Mouse (Mus musculus): Measurements from ENCODE around the gene Pla1a. TPM values are rescaled to one million over a fixed set of nuclear protein-coding genes. Genes with fewer than 3 reads are reported as not detected.

The Pla1a gene
- polyA plus RNA-seq, 1 experiment from 2014 or later = 2.8 TPM

DNA sequence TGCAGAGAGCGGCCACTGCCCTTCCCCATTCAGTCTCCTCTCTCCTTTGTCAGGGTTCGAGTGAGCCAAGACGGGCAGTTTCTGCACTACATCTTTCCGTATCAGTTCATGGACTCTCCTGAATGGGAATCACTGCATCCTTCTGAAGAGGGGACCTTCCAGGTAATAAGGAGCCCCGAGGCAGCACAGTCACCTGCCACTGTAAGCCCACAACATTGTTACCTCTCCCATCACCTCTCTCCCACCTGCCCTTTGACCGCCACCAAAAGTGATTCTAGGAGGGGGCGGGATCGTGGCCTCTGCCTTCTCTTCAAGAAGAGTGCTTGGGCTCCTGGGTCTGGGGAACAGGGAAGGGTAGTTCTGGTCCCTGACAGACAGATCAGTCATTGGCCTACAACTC is 63.5 kb downstream of the Pla1a start:
- no peak for DNase-seq (ENCODE audit: low spot score)

DNA sequence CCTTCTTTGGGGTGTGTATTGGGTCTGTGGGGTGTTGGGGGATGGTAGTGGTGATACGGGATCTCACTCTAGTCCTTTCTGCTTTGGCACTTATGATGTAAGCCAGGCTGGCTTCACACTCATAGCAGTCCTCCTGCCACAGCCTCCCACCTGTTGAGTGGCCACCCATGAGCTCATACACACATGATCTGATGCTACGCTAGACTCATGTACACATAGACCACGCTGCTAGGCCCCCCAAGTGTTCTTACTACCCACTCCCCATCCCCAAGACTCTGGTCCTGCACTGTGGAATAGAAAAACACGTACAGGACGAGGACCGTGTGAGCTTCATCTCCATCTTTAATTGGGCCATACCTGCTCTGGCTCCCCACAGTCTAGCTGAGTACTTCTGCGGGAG is 63.9 kb downstream of the Pla1a start:
- no peak for DNase-seq (ENCODE audit: low spot score)

DNA sequence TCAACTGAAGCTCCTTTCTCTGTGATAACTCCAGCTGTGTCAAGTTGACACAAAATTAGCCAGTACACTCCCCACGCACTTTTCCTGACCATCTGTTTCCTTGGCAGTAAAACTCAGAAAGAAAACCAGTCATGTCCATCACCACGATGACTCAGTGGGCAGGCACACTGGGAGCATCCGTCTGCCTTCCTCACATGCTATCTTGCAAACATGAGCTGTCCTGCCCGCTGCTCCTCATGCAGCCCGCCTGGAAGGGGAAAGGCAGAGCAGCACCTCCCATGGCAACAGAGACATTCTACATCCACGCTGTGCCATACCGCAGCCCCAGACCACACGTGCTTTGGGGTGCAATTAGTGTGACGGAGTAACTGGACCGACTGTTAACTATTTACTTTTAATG is 64.6 kb downstream of the Pla1a start:
- DNase-seq (ENCODE audit: low spot score) = no peak

DNA sequence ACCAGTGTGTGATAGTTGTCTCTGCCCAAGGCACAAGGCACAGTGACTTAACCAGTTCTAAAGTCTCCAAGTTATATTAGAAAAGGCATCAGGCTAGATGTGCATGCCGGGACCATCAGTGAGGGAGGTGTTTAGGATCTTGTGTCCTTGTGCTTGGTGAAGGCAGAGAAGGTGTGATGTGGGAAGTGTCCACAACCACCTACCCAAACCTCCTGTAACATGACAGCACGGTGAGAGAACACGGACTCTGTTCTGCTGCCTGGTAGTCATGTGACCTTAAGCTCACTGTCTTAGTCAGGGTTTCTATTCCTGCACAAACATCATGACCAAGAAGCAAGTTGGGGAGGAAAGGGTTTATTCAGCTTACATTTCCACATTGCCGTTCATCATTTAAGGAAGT is 66.7 kb downstream of the Pla1a start:
- DNase-seq (ENCODE audit: low spot score) = no peak

DNA sequence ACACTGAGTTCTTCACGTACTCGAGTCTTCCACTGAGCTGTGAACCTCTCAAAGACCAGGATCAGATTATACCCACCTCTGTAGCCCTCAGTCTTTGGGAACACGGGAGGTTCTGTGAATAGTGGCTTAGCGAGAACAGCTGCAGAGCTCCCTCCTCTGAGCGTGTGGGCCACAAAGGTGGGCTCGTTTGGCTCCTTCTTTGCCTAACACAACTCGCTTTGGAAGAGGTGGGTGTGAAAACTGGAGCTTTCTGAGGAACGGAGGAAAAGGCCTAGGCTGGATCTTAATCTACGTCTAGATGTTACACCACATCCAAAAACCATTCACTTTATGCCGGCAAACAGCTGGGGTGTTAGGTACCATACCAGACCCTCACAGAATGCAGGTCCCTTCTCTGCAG is 67.6 kb downstream of the Pla1a start:
- DNase-seq (ENCODE audit: low spot score) = no peak

DNA sequence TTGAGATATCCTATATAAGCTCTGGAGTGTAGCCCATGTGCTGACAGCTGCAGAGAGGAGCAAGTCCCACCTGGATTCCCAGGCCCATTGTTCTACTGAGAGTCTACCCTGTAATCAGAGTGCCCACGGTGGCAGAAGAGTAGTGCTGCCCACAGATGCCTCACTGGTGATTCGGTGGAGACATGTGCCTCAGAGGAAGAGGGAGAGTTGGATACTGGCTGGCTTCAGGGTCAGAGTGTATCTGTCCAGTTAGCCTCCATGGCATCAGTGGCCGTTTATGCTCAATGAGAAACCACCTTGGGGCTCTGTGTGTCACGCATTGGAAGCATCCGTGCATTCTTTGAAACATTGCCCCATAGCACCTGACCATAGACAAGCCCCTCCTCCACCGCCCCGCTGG is 69.3 kb downstream of the Pla1a start:
- DNase-seq (ENCODE audit: low spot score) = no peak

DNA sequence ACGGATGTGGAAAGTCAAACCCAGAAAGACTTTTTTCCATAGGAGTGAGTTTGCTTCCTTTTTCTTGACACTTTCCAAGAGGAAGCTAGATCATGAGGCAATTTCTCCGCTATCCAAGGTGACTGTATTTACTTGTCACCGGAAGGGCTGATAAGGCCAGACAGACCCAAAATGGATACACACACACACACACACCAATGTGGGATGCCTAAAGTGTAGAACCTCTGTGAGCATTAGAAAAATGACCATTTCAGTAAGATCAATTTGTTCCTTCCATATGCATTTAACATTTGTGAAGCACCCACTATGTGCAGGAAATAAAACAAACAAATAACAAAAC is 69.7 kb downstream of the Pla1a start:
- DNase-seq (ENCODE audit: low spot score) = no peak

DNA sequence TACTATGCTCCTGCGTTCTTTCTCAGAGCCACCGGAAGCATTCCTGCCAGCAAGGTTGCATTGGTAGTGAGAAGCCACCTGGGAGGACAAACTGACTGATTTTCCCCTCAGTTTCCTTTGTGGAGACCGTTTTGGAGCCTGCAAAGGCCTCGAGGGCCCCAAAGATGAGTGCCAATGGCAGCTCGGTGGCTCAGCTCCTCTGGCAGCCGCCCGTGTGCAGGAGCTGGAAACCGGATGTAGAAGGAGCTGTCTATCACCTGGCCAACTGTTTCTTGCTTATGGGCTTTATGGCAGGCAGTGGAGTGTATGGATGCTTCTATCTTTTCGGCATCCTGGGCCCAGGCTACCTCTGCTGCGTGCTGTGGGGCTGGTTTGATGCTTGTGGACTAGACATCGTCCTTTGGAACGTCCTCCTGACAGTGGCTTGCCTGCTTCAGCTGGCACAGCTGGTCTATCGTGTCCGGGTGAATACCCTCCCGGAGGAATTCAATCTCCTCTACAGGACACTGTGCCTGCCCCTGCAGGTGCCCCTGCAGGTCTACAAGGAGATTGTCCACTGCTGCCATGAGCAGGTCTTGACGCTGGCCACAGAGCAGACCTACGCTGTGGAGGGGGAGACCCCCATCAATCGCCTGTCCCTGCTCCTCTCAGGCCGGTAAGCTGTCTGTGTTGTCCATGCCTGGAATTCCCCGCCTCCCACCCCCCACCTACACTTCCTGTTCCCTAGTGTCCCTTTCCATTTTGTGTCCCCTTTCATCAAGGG is 70.3 kb downstream of the Pla1a start:
- no peak for DNase-seq (ENCODE audit: low spot score)

DNA sequence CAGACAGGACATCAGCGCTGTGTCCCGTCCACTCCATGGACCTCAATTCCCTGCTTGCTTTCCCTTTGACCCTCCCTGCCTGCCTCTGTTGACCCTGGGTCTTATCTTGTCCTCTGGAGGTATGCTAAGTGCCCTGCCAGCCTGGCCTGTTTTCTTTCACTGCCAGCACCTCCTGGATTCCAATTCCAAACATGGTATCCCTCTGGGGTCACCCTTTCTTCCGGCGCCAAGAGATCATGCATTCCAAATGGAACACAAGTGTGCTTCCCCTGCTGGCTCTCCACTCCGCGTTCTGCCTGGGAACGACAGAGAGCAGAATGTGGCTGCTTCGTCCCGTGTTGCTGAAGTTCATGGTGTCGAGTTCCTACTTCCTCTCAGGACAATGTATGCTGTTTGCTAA is 71.0 kb downstream of the Pla1a start, which contains the start of gene Popdc2:
Gene Popdc2 (plus strand): TSS at position 277 of the 400 bp plus-strand sequence.
- no peak for DNase-seq (ENCODE audit: low spot score)

DNA sequence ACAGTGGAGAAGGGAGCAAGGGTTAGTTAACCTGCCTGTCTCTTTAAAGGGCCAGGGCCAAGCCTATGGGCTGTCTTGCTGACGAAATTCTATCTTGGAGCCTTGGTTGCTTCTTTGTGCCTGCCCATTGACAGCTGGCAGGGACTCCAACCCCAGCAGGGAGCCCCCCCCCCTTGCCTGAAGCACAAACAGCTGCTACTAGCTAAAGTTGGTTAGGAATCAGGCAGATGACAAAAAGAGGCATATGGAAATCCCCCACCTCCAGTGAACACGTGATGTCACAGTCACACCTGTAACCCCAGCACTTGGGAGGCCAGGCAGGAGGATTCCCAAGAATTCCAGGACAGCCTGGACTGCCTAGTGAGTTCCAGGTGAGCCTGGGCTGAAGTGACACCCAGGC is 72.6 kb downstream of the Pla1a start:
- no peak for DNase-seq (ENCODE audit: low spot score)

DNA sequence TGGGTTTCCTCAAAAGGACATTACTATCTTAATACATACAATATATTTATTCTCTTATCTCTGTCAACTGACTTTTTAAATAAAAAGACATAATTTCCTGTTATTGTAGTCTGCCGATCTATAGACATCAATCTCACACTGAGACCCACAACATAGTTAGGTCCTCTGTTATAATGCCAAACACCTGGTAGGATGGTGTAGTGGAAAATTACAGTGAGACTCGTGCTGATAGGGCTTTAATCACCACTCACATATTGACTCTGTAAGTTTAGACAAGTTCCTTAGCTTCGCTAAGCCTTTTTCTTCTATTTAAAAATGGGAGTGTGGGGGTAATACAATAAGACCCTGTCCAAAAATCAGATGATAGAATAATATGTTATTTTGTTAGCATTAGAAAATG is 73.1 kb downstream of the Pla1a start:
- no peak for DNase-seq (ENCODE audit: low spot score)

DNA sequence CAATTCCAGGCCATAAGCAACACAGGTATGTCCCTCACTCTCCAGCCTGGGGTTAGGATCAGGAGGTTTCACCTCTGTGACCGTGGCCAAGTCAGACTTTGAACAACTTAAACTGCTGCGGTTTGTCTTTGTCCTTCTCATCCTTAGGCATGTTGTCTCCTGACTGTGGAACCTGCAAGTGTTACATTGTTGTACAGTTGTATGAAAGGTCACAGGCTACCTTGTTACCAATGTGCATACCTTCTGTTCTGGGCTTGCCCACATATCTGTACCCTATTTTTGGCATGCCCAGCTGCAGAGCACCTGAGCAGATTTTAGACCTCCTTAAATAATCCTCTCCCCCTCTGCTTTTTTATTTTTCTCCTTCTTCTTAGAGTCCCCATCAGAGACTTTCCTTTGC is 73.7 kb downstream of the Pla1a start:
- DNase-seq (ENCODE audit: low spot score) = no peak

DNA sequence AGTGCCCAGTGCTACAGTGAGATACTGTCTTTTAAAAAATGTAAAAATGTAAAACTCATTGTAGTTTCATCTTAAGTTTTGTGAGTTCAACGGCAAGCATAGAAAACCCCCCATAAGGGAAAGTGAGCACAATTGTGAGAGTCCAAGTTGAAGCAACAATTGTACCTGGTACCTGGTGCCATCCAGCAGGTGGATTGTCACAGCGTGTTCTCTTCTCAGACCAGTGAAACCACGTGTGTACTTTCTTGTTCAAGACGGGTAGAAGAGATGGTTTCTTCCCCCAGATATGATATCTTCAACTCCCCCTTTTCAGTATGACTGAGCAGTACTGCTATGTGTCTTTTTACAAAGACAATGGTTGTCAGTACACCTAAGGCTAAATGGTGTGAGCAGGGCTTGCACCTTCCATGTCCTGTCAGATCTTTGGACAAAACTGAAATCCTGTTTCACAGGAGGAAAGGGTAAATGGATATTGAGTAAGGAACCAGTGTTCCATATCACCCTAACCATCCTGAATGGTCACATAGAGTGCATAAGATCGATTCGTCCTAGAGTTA is 74.6 kb downstream of the Pla1a start:
- no peak for DNase-seq (ENCODE audit: low spot score)

DNA sequence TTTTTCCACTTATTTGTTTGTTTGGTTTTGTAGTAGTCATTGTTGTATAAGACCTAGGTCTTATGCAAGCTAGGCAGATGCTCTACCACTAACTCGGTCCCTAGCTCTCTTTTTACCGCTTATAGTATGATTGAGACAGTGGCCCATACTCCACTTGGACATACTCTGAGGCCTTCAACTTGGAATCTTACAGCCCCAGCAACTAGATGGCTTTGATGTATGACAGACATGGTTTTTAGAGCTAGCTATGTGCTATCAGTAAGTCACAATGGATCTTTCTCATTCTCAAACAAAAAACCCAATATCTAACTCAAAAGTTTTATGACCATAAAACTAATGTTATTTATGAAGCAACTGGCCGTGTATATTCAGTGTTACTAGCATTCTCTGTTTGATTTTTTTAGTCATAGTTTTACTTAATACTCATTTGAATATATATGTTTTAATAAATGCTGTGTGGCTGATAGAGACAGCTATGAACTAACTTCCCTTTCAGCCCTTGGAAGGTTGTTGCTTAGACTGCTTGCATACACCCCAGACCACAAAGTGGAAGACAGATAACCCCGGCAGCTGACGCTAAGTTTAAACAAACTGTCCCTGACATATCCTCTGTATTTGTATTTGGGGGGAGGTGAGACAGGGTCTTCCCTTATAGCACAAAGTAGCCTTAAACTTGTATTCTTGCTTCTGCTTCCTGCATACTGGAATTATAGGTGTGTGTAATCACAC is 78.6 kb downstream of the Pla1a start:
- no peak for DNase-seq (ENCODE audit: low spot score)

DNA sequence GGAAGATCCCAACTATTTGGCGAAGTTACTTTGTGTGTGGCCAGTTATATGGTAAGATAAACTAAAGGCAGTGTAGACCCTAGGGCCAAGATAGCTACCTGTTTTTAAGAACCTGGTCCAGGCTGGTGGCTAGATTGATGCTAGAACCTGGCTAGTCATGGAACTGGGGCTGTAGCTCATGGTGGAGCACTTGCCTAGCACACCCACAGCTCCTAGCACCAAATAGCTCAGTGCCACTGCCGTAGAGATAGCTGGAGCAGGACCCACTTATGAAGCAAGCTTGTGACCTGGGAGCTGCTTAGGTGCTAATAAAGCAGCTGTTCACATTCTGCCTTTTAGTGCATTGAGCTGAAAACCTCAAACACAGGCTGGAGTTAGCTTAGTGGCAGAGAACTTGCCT is 79.3 kb downstream of the Pla1a start:
- DNase-seq (ENCODE audit: low spot score) = peak; percentile 8

DNA sequence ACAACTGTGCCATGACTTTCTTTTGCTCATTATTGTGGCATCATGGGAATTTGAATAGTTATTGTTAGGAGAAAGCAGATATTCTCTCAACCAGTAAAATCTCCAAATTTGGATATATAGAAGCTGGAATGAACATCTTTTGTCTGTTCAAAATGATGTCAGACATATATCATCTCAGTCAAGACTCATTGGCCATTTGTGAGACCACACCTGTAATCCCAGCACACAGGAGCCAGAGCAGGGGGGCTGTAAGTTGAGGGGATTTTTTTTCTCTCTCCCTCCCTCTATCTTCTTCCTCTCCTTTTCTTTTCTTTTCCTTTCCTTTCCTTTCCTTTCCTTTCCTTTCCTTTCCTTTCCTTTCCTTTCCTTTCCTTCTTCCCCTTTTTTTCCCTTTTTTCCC is 80.1 kb downstream of the Pla1a start:
- peak; percentile 17 for DNase-seq (ENCODE audit: low spot score)

DNA sequence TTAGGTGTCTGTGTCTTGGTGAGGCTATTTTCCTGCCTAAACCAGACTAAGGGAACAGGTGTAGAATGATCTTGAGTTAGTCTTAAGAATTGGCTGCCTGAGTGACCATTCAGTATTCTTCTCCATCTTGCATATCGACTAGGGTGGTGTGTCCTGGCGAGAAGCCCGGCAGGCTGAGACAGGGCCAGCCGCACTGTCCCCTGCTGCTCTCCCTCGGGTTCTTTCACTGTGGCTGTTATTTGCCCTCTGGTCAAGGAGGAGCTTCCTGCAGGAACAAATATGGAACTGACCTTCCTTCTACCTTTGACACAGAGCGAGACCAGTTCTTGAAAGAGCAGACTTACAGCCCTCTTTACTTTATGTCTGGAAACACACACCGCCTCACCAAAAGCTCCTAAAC is 80.9 kb downstream of the Pla1a start:
- DNase-seq (ENCODE audit: low spot score) = no peak

DNA sequence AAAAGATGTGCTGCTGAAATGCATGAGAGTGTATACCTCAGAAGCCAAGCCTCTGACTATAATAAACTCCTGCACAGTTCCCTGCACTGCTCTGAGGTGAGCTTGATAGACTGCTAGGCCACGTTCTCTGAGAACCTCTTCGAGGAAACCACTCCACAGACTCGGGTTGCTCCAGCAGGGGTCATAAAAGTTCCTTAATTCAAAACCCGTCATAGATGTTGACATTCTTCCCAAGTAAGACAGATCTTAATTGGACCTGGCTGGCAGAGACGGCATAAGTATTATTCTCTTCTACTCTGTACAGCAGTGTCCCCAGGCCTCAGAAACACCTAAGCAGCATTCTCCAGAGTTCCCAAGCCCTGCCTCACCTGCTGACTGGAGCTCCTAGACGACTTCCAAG is 82.0 kb downstream of the Pla1a start:
- no peak for DNase-seq (ENCODE audit: low spot score)

DNA sequence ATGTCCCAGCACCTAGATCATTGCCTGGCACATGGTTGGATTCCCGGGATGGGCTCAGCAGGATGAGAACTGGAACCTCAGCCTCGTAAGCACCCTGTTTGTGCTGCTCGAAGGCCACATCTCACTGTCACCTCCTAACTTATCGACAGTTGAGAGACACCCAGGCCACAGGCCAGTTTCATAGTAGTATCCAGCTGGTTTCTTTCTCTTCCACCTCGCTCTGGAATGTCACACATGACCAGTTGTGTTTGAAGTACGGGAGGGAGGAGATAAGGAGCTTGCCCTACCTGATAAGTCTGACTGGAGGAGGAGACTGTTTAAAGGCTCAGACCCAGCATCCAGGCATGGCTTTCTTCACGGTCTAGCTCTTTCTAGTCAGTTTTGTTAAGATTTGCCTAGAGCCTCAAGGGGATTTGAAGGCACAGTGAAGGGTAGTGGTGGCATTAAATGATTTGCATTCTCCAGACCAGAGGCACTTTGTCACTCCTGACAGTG is 82.5 kb downstream of the Pla1a start:
- DNase-seq (ENCODE audit: low spot score) = no peak

DNA sequence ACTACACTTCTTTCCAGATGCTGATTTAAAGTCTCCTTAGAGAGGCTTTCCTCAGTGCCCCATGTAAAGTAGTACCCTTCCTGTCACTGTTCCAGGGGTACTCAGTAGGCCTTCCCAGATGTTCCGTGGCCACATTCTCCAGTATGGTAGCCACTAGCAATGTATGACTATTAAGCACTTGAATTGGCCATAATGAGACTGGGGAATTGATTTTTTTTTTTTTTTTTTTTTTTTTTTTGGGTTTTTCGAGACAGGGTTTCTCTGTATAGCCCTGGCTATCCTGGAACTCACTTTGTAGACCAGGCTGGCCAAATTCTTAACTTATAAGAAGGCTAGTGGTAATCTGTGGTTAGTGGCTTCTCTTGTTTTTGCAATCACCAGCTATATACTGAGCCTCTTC is 83.1 kb downstream of the Pla1a start:
- no peak for DNase-seq (ENCODE audit: low spot score)

DNA sequence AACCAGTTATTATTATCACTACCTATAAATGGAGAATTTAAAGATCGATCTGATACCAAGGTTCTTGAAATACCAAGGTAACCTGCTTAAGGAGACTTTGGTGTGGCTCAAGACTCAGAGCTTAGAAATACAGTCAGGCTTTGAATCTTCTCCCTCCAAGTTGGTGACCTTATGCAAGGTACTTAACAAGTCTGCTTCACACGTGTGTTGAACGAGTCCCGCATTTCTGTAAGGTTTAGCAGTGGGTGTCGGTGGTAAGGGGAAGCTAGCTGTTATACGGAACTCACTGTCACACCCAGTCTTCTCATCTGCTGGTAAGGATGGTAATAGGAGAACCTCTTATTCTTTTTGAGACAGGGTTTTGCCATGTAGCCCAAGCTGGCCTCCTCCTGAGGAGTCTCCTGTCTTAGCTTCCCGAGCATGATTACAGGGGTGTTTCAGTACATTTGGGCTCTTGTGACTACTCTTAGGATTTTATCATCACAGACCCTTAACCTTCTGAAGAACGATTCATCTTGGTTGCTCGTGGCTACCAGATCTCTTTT is 84.7 kb downstream of the Pla1a start:
- DNase-seq (ENCODE audit: low spot score) = no peak

DNA sequence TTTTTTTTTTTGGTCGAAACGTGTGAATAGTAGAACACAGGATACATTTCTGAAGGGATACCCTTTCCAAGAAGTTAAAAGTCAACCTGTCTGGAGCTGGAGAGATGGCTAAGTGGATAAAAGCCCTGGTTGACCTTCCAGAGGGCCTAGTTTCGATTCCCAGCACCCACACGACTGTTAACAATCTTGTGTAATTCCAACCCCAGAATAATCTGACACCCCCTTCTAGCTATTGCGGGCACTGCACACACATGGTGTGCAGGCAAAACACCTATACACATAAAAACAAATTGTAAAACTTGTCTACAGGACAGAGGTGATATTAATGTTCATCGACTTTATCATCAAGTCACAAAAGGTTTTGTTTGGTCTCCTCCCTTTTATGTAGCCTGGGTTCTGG is 85.4 kb downstream of the Pla1a start:
- DNase-seq (ENCODE audit: low spot score) = no peak

All from thymus, postnatal 0 days (tissue).